Mouse (Mus musculus) testis, adult 2 months (tissue): Measurements from ENCODE around the gene Shank3.

Experiments
- CTCF ChIP-seq: fragments of 200-500 bp; IDR thresholded peaks from 2 replicates; pipeline ENCODE4 v1.5.1; 2012; ENCODE audit warnings: low read depth, mild to moderate bottlenecking, inconsistent platforms, low read length, moderate library complexity; ENCODE audit not compliant: control insufficient read depth, insufficient read depth, insufficient replicate concordance
- POLR2A ChIP-seq: fragments of 200-500 bp; IDR thresholded peaks from 2 replicates; pipeline ENCODE4 v1.6.1; 2012; ENCODE audit warnings: low read depth, mild to moderate bottlenecking, inconsistent platforms, low read length, moderate library complexity; ENCODE audit not compliant: control insufficient read depth

GRCm38 (mm10) chr15:89475611-89476474 lies 23.6 kb upstream of the Shank3 start:
- TF ChIP-seq CTCF = no peak
- TF ChIP-seq POLR2A = peak; percentile 63
